Mouse (Mus musculus) heart, embryonic 15.5 days (tissue): ENCODE measurements around the gene Fam213a. TPM values are rescaled to one million over a fixed set of nuclear protein-coding genes. Genes with fewer than 3 reads are reported as not detected.

Source experiments
- ATAC-seq: fragments of 200-750 bp; cut with Nextera tagmentation; replicated peaks from 2 replicates; pipeline ENCODE4 v1.8.0; 2017; ENCODE audit warnings: low read depth, moderate TSS enrichment; ENCODE audit not compliant: insufficient number of reproducible peaks, insufficient read depth, low FRiP score
- H3K27ac ChIP-seq: fragments of 300-500 bp; sonication (generic); 2 replicates; pipeline ENCODE4 v1.5.1; 2015; ENCODE audit warnings: mild to moderate bottlenecking, inconsistent platforms
- H3K27me3 ChIP-seq: fragments of 300-500 bp; sonication (generic); 2 replicates; pipeline ENCODE4 v1.6.1; 2015; ENCODE audit warnings: inconsistent platforms
- H3K36me3 ChIP-seq: fragments of 300-500 bp; sonication (generic); 2 replicates; pipeline ENCODE4 v1.6.1; 2015; ENCODE audit warnings: mild to moderate bottlenecking, inconsistent platforms
- H3K4me1 ChIP-seq: fragments of 300-500 bp; sonication (generic); replicated peaks from 2 replicates; pipeline ENCODE4 v1.6.1; 2015; ENCODE audit warnings: inconsistent platforms
- H3K4me2 ChIP-seq: fragments of 300-500 bp; sonication (generic); 2 replicates; pipeline ENCODE4 v1.6.1; 2015; ENCODE audit warnings: inconsistent platforms, mild to moderate bottlenecking, moderate library complexity
- H3K4me3 ChIP-seq: fragments of 300-500 bp; sonication (generic); 2 replicates; pipeline ENCODE4 v1.5.1; 2015; ENCODE audit warnings: mild to moderate bottlenecking, inconsistent platforms
- H3K9ac ChIP-seq: fragments of 300-500 bp; sonication (generic); 2 replicates; pipeline ENCODE4 v1.6.1; 2015; ENCODE audit warnings: mild to moderate bottlenecking, inconsistent platforms
- H3K9me3 ChIP-seq: fragments of 300-500 bp; sonication (generic); replicated peaks from 2 replicates; pipeline ENCODE4 v1.6.1; 2016; ENCODE audit warnings: inconsistent platforms
- WGBS: fragments of 180-500 bp; shearing (Covaris S2); methylation state at CpG from one replicate; pipeline ENCODE4 v1.1.7; 2015; ENCODE audit warnings: mixed read lengths; 5-methylcytosine and 5-hydroxymethylcytosine counted together
- polyA plus RNA-seq: library from polyadenylated mRNA; unstranded; fragments of >200 nt; fragmentation: Nextera tagmentation; extraction: Ambion mirVana; gene quantifications from 2 replicates; pipeline ENCODE4 v1.2.1, GENCODE M21; 2015

Gene Fam213a
- polyA plus RNA-seq, 1 experiment from 2014 or later = 42.9 TPM

GRCm38 (mm10) chr14:40960237-40960636 lies 53.4 kb downstream of the Fam213a start:
- Histone ChIP-seq H3K9ac (no peak overlapping the region), H3K27me3 (no peaks in the 10 kb centered on the region), H3K4me3 (no peak overlapping the region), H3K9me3 (no peaks in the 10 kb centered on the region), H3K36me3 (no peaks in the 10 kb centered on the region), H3K4me1 (peaks cover 75% of the 10 kb centered on the region), H3K27ac (peak overlapping the region; percentile 82), H3K4me2 (peak overlapping the region; percentile 14; the same call in 1 of the 2 replicates)
- 34% methylated on average over 4 of the region's 4 CpGs for WGBS
- no peak for ATAC-seq

DNA sequence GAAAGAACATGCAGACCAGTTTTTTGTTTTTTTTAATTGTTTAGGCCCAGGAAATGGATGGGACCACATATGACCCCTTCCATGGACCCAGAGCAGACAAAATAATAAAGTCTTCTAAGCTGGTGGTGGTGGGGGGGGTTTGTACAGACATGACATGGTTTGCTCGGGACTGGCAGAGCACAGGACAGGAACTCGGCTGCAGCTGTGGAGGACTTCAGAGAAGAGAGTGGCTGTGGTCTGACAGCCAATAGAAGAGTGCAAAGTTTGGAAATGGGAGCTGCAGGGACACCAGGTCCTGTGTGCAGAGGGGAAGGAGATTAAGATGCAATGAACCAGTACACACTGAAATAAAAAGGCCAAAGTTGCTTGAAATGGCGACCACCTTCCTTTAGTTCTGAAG lies 54.0 kb downstream of the Fam213a start:
- Histone ChIP-seq H3K4me1 (peaks cover 74% of the 10 kb centered on the region), H3K9ac (no peak overlapping the region), H3K4me2 (peak overlapping the region; percentile 14), H3K9me3 (no peaks in the 10 kb centered on the region), H3K36me3 (no peaks in the 10 kb centered on the region), H3K27me3 (no peaks in the 10 kb centered on the region), H3K4me3 (no peak overlapping the region), H3K27ac (peak overlapping the region; percentile 82)
- ATAC-seq = no peak
- 37% methylated on average over 3 of the region's 3 CpGs for WGBS

DNA sequence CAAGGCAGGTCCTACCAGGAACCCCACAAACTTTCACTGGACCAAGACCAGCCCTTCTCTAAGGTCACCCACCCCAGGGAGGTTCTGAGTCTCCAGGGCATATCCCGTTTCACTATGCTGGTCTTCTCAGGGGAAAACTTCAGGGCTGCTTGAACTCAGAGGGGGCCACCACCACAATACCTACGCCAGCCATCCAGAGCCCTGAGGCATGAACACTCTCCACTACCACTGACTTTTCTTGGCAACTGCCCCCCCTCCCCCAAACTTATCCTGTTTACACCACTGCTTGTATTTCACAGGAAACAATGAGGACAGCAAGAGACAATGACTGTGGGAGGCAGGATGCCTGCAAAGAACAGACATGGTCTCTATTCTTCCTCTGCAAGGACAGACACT lies 54.6 kb downstream of the Fam213a start:
- Histone ChIP-seq H3K27ac (peak overlapping the region; percentile 82), H3K36me3 (no peaks in the 10 kb centered on the region), H3K4me2 (peak overlapping the region; percentile 10), H3K9me3 (no peaks in the 10 kb centered on the region), H3K9ac (no peak overlapping the region), H3K4me3 (no peak overlapping the region), H3K27me3 (no peaks in the 10 kb centered on the region), H3K4me1 (peaks cover 77% of the 10 kb centered on the region)
- WGBS = 60% methylated on average over 2 of the region's 2 CpGs
- no peak; the same call in 1 of the 2 replicates for ATAC-seq

GRCm38 (mm10) chr14:40958083-40958985 lies 55.3 kb downstream of the Fam213a start:
- no peaks in the 10 kb centered on the region for H3K36me3 ChIP-seq
- no peaks in the 10 kb centered on the region for H3K27me3 ChIP-seq
- no peak overlapping the region for H3K4me3 ChIP-seq
- H3K9me3 ChIP-seq = no peaks in the 10 kb centered on the region
- WGBS = 34% methylated on average over 4 of the region's 4 CpGs
- peaks cover 74% of the 10 kb centered on the region for H3K4me1 ChIP-seq
- no peak overlapping the region for H3K9ac ChIP-seq
- peak overlapping the region; percentile 10; the same call in 1 of the 2 replicates for H3K4me2 ChIP-seq
- H3K27ac ChIP-seq = peak overlapping the region; percentile 82
- no peak for ATAC-seq

DNA sequence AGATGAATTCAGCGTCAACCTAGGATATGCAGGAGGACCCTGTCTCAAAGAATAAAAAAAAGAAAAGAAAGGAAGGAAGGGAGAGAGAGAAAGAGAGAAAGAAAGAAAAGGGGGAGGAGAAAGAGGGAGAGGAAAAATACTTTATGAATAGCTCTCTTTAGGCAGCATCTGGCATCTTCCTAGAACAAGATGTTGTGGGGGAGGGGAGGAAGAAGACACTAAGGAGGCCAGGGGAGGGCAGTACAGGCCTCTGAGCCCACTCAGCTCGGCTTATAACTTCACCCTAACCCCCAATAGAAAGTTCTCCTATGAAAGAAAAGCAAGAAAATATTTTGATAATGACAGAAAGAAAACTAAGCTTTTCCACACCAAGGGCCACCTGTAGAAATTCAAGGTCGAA lies 56.0 kb downstream of the Fam213a start:
- Histone ChIP-seq H3K9ac (no peak overlapping the region), H3K27me3 (no peaks in the 10 kb centered on the region), H3K4me1 (peaks cover 78% of the 10 kb centered on the region), H3K4me3 (no peak overlapping the region), H3K36me3 (no peaks in the 10 kb centered on the region), H3K9me3 (no peaks in the 10 kb centered on the region), H3K27ac (peak overlapping the region; percentile 82), H3K4me2 (peak overlapping the region; percentile 10; the same call in 1 of the 2 replicates)
- 69% methylated on average over 3 of the region's 3 CpGs for WGBS
- ATAC-seq = no peak

GRCm38 (mm10) chr14:40956252-40957146 lies 57.1 kb downstream of the Fam213a start:
- Histone ChIP-seq H3K4me3 (no peak overlapping the region; the same call in 1 of the 2 replicates), H3K36me3 (no peaks in the 10 kb centered on the region), H3K27ac (peak overlapping the region; percentile 84), H3K9ac (peak overlapping the region; percentile 35; the same call in 1 of the 2 replicates), H3K4me1 (peaks cover 68% of the 10 kb centered on the region), H3K27me3 (no peaks in the 10 kb centered on the region), H3K9me3 (no peaks in the 10 kb centered on the region), H3K4me2 (peak overlapping the region; percentile 52)
- ATAC-seq = peak; percentile 70
- 30% methylated on average over 13 of the region's 13 CpGs for WGBS

- 25% methylated on average over 10 of the region's 10 CpGs for WGBS
- Histone ChIP-seq H3K9ac (0 out of 2 replicates have a peak overlapping the region, but pooled peaks have one; percentile 19), H3K27ac (peak overlapping the region; percentile 84), H3K4me2 (peak overlapping the region; percentile 52), H3K27me3 (no peaks in the 10 kb centered on the region), H3K4me3 (no peak overlapping the region; the same call in 1 of the 2 replicates), H3K4me1 (peaks cover 71% of the 10 kb centered on the region), H3K36me3 (no peaks in the 10 kb centered on the region), H3K9me3 (no peaks in the 10 kb centered on the region)
- ATAC-seq = no peak
Measured at GRCm38 (mm10) chr14:40955596-40956251, 57.9 kb downstream of the Fam213a start.

GRCm38 (mm10) chr14:40955146-40955545 lies 58.4 kb downstream of the Fam213a start:
- Histone ChIP-seq H3K9me3 (no peaks in the 10 kb centered on the region), H3K4me2 (peak overlapping the region; percentile 52; the same call in 1 of the 2 replicates), H3K4me1 (peaks cover 72% of the 10 kb centered on the region), H3K27ac (peak overlapping the region; percentile 84), H3K9ac (no peak overlapping the region), H3K4me3 (no peak overlapping the region), H3K36me3 (no peaks in the 10 kb centered on the region), H3K27me3 (no peaks in the 10 kb centered on the region)
- 43% methylated on average over 1 of the region's 1 CpGs for WGBS
- no peak for ATAC-seq

DNA sequence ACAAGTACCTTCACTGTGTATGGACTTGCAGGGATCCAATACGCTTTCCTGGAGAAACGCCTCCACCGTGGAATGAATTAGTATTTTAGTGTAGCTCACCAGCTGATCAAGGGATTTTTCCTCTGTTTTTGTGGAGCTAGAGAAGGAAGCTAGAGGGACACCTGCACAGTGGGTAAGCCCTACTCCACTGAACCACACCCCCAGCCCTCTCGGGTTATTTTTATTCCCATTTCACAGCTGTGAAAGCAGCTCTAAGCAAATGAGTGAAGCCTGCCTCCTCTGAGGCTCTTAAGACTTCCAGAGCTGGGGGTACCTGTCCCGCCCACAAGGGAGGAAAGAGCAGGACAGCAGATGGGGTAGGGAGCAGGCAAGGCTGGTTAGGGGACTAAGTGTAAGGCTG lies 60.2 kb downstream of the Fam213a start:
- 72% methylated on average over 5 of the region's 5 CpGs for WGBS
- peaks cover 66% of the 10 kb centered on the region for H3K4me1 ChIP-seq

DNA sequence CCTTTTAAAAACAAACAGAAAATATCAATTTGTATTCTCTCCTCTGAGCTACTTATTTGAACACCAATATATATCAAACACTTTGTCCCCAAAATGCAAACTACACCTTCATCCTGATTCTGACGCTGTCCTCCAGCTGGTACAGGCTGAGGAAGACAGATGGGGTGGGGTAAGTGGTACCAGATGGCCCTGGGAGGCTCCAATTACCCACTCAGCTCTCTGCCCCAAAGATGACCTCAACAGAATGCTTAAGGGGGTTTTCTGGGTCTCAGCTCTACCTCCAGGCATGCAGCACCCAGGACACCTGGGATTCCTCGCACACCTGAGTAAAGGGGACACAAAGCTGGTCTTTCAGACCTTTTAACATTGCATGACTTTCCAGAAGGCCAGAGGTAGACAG lies 60.9 kb downstream of the Fam213a start:
- Histone ChIP-seq H3K27me3 (no peaks in the 10 kb centered on the region), H3K4me1 (peaks cover 66% of the 10 kb centered on the region), H3K9me3 (no peaks in the 10 kb centered on the region), H3K36me3 (no peaks in the 10 kb centered on the region), H3K9ac (no peak overlapping the region), H3K4me3 (no peak overlapping the region), H3K4me2 (no peak overlapping the region), H3K27ac (no peak overlapping the region)
- WGBS = 59% methylated on average over 2 of the region's 2 CpGs
- ATAC-seq = no peak

More for the DNA sequence above, 60.2 kb downstream of the Fam213a start:
- H3K9ac ChIP-seq = no peak overlapping the region
- H3K4me2 ChIP-seq = no peak overlapping the region
- H3K27me3 ChIP-seq = no peaks in the 10 kb centered on the region
- ATAC-seq = no peak
- no peaks in the 10 kb centered on the region for H3K36me3 ChIP-seq
- H3K4me3 ChIP-seq = no peak overlapping the region
- H3K27ac ChIP-seq = no peak overlapping the region
- no peaks in the 10 kb centered on the region for H3K9me3 ChIP-seq

DNA sequence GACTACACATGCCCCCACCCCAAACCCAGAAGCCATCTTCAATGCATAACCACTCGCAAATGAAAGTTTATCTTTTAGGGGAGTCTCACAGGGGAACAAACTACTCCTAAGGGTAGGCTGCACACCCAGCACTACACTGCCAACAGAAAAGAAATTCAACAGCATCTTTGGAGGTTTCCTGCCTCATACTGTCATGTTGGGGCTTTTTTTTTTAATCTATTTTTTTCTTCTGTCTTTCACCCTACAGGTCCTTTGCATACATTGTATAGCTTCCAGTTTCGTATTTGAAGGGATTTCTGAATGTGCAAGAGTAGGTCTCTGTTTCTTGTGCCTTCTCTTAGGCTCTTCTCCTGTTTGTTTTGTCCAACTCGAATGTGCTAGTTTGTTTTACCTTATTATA lies 61.3 kb downstream of the Fam213a start:
- no peak for ATAC-seq
- Histone ChIP-seq H3K36me3 (no peaks in the 10 kb centered on the region), H3K4me3 (no peak overlapping the region), H3K4me1 (peaks cover 69% of the 10 kb centered on the region), H3K27me3 (no peaks in the 10 kb centered on the region), H3K9me3 (no peaks in the 10 kb centered on the region), H3K27ac (no peak overlapping the region), H3K9ac (no peak overlapping the region), H3K4me2 (no peak overlapping the region)
- WGBS = 81% methylated on average over 3 of the region's 3 CpGs
